Mouse (Mus musculus): ENCODE results near the gene Plekhg1. TPM values are rescaled to one million over a fixed set of nuclear protein-coding genes. Genes with fewer than 3 reads are reported as not detected.

Plekhg1 gene
- polyA plus RNA-seq, 2 experiments = 0.75 to 0.98 TPM

DNA sequence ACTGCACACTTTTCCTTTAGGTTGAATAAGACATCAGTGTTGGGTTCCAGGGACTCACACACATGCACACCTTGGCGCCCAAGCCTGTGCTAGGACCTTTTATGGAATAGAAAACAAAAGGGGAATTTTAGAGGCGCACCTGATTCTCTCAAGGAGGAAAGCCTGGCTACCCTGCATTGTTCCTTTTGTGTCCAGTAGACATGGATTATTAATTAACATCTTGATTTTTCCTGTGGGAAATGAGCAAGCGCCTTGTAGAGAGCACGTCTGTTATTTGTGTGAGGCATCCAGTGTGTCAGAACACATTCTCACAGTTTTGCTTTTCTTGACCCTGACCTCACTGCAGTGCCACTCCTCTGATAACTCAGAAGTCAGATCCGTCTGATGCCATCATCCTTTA, 21.8 kb downstream of the Plekhg1 start:
- no peak for DNase-seq (ENCODE audit: low read depth in 3 of 3, low spot score in 3 of 3)
- TF ChIP-seq EP300 (IDR thresholded peaks at IDR 0.05; ENCODE audit: low read depth) (no peak), CTCF (IDR thresholded peaks at IDR 0.05; ENCODE audit: low read depth) (no peak)
- WGBS (ENCODE audit: insufficient replicate concordance) = 52% methylated on average over 5 of the region's 5 CpGs

GRCm38 (mm10) chr10:3763199-3763598, 23.0 kb downstream of the Plekhg1 start:
- no peaks in the 10 kb centered on the region for H3K36me3 ChIP-seq (replicated peaks; ENCODE audit: control insufficient read depth, insufficient read depth, low read depth)
- no peak for TF ChIP-seq CTCF (IDR thresholded peaks at IDR 0.05; ENCODE audit: low read depth)
- TF ChIP-seq EP300 (IDR thresholded peaks at IDR 0.05; ENCODE audit: low read depth) = no peak
- H3K27me3 ChIP-seq (ENCODE audit: control insufficient read depth, insufficient read depth, low read length) = no peaks in the 10 kb centered on the region
- ATAC-seq (ENCODE audit: insufficient read depth) = no peak
- WGBS (ENCODE audit: insufficient replicate concordance) = 34% methylated on average over 3 of the region's 3 CpGs
- H3K9me3 ChIP-seq (ENCODE audit: control insufficient read depth, low read length) = no peaks in the 10 kb centered on the region
- H3K9ac ChIP-seq (replicated peaks) = no peak overlapping the region
- no peak overlapping the region for H3K27ac ChIP-seq
- no peak overlapping the region for H3K4me2 ChIP-seq (ENCODE audit: low read depth)
- H3K4me3 ChIP-seq (ENCODE audit: insufficient read depth in 1 of 2, low read depth in 2 of 2, low read length in 2 of 2) = no peak overlapping the region
- H3K4me1 ChIP-seq (replicated peaks; ENCODE audit: control insufficient read depth in 2 of 2, insufficient read depth in 2 of 2, low read length in 1 of 2) = no peaks in the 10 kb centered on the region
- no peak for DNase-seq (ENCODE audit: low read depth in 3 of 3, low spot score in 3 of 3)

More for the DNA sequence above, 21.8 kb downstream of the Plekhg1 start:
- no peak for ATAC-seq (ENCODE audit: insufficient read depth)
- Histone ChIP-seq H3K27ac (no peak overlapping the region), H3K4me1 (replicated peaks; ENCODE audit: control insufficient read depth in 2 of 2, insufficient read depth in 2 of 2, low read length in 1 of 2) (no peaks in the 10 kb centered on the region), H3K4me2 (ENCODE audit: low read depth) (no peak overlapping the region), H3K4me3 (ENCODE audit: insufficient read depth in 1 of 2, low read depth in 2 of 2, low read length in 2 of 2) (no peak overlapping the region), H3K9ac (replicated peaks) (no peak overlapping the region), H3K9me3 (ENCODE audit: control insufficient read depth, low read length) (no peaks in the 10 kb centered on the region), H3K36me3 (replicated peaks; ENCODE audit: control insufficient read depth, insufficient read depth, low read depth) (no peaks in the 10 kb centered on the region), H3K27me3 (ENCODE audit: control insufficient read depth, insufficient read depth, low read length) (no peaks in the 10 kb centered on the region)

GRCm38 (mm10) chr10:3769131-3769530, 29.0 kb downstream of the Plekhg1 start:
- DNase-seq (ENCODE audit: low read depth in 3 of 3, low spot score in 3 of 3) (no peak), ATAC-seq (ENCODE audit: insufficient read depth) (no peak)
- Histone ChIP-seq H3K36me3 (replicated peaks; ENCODE audit: control insufficient read depth, insufficient read depth, low read depth) (no peaks in the 10 kb centered on the region), H3K27me3 (ENCODE audit: control insufficient read depth, insufficient read depth, low read length) (no peaks in the 10 kb centered on the region), H3K4me1 (replicated peaks; ENCODE audit: control insufficient read depth in 2 of 2, insufficient read depth in 2 of 2, low read length in 1 of 2) (no peaks in the 10 kb centered on the region), H3K4me2 (ENCODE audit: low read depth) (no peak overlapping the region), H3K9me3 (ENCODE audit: control insufficient read depth, low read length) (no peaks in the 10 kb centered on the region), H3K9ac (replicated peaks) (no peak overlapping the region), H3K4me3 (ENCODE audit: insufficient read depth in 1 of 2, low read depth in 2 of 2, low read length in 2 of 2) (no peak overlapping the region), H3K27ac (no peak overlapping the region)
- 75% methylated on average over 5 of the region's 5 CpGs for WGBS (ENCODE audit: insufficient replicate concordance)
- TF ChIP-seq EP300 (IDR thresholded peaks at IDR 0.05; ENCODE audit: low read depth) (no peak), CTCF (IDR thresholded peaks at IDR 0.05; ENCODE audit: low read depth) (no peak)

DNA sequence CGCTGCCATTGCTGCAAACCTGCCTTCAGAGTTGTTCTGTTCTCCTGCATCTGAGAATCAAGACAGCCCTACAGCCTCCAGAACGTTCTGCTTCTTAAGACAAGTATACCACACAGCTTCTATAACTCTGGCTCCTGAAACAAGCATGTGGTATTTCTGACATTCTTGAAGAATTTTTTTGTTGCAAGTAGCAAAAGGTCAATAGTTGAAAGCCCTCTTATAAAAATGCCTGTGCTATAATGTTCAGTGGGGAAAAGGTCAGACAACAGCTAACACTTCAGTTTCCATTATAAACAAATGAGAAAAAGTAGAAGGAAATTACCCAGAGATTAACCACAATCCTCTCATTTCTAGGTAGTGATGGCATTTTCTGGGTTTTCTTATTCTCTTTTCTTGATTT, 34.2 kb downstream of the Plekhg1 start:
- WGBS (ENCODE audit: insufficient replicate concordance) = 42% methylated on average over 2 of the region's 2 CpGs
- H3K9me3 ChIP-seq (ENCODE audit: control insufficient read depth, low read length) = no peaks in the 10 kb centered on the region

GRCm38 (mm10) chr10:3776761-3777160, 36.6 kb downstream of the Plekhg1 start:
- no peaks in the 10 kb centered on the region for H3K9me3 ChIP-seq (ENCODE audit: control insufficient read depth, low read length)
- no peaks in the 10 kb centered on the region for H3K4me1 ChIP-seq (replicated peaks; ENCODE audit: control insufficient read depth in 2 of 2, insufficient read depth in 2 of 2, low read length in 1 of 2)
- H3K27ac ChIP-seq = no peak overlapping the region
- H3K36me3 ChIP-seq (replicated peaks; ENCODE audit: control insufficient read depth, insufficient read depth, low read depth) = no peaks in the 10 kb centered on the region
- 40% methylated on average over 2 of the region's 2 CpGs for WGBS (ENCODE audit: insufficient replicate concordance)
- DNase-seq (ENCODE audit: low read depth in 3 of 3, low spot score in 3 of 3) (no peak), ATAC-seq (ENCODE audit: insufficient read depth) (no peak)
- H3K27me3 ChIP-seq (ENCODE audit: control insufficient read depth, insufficient read depth, low read length) = no peaks in the 10 kb centered on the region
- no peak overlapping the region for H3K9ac ChIP-seq (replicated peaks)
- no peak overlapping the region for H3K4me3 ChIP-seq (ENCODE audit: insufficient read depth in 1 of 2, low read depth in 2 of 2, low read length in 2 of 2)
- H3K4me2 ChIP-seq (ENCODE audit: low read depth) = no peak overlapping the region
- TF ChIP-seq CTCF (IDR thresholded peaks at IDR 0.05; ENCODE audit: low read depth) = no peak
- TF ChIP-seq EP300 (IDR thresholded peaks at IDR 0.05; ENCODE audit: low read depth) = no peak

More for the DNA sequence above, 34.2 kb downstream of the Plekhg1 start:
- no peak overlapping the region for H3K27ac ChIP-seq
- H3K9ac ChIP-seq (replicated peaks) = no peak overlapping the region
- no peaks in the 10 kb centered on the region for H3K36me3 ChIP-seq (replicated peaks; ENCODE audit: control insufficient read depth, insufficient read depth, low read depth)
- no peak for TF ChIP-seq EP300 (IDR thresholded peaks at IDR 0.05; ENCODE audit: low read depth)
- no peak for TF ChIP-seq CTCF (IDR thresholded peaks at IDR 0.05; ENCODE audit: low read depth)
- DNase-seq (ENCODE audit: low read depth in 3 of 3, low spot score in 3 of 3) (no peak), ATAC-seq (ENCODE audit: insufficient read depth) (no peak)
- H3K4me2 ChIP-seq (ENCODE audit: low read depth) = no peak overlapping the region
- no peak overlapping the region for H3K4me3 ChIP-seq (ENCODE audit: insufficient read depth in 1 of 2, low read depth in 2 of 2, low read length in 2 of 2)
- no peaks in the 10 kb centered on the region for H3K4me1 ChIP-seq (replicated peaks; ENCODE audit: control insufficient read depth in 2 of 2, insufficient read depth in 2 of 2, low read length in 1 of 2)
- H3K27me3 ChIP-seq (ENCODE audit: control insufficient read depth, insufficient read depth, low read length) = no peaks in the 10 kb centered on the region

Measured in liver, embryonic 14.5 days (tissue).